Mouse (Mus musculus): ENCODE measurements around the gene Exoc8.

Gene Exoc8

GRCm38 (mm10) chr8:124897386-124898250 lies at the start of gene Exoc8, which contains the start of gene Sprtn:
TSS of gene Exoc8 (minus strand) at chr8:124897705.
TSS of gene Sprtn (plus strand) at chr8:124897886.
- DNase-seq (ENCODE audit: low spot score), result peak; percentile 94

DNA sequence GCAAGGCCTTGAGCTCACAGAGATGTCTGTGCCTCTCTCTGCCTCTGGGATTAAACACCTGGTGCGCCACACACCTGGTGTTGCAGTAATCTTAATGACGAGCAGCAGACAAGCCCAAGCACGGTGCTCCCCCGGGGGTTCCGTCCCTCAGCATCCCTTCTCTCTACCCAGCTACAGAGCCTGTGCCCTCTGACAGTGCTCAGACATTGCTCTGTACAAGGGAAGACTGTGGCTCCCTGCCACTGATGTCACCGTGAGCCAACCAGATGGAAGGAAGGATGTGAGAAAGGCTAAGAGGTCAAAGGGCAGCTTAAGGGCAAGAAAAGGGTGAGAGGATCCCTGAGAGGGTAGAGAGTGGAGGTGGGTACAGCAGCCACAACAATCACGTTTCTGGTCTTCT lies 46.9 kb upstream of the Exoc8 start:
- no peak for DNase-seq (ENCODE audit: low spot score)

DNA sequence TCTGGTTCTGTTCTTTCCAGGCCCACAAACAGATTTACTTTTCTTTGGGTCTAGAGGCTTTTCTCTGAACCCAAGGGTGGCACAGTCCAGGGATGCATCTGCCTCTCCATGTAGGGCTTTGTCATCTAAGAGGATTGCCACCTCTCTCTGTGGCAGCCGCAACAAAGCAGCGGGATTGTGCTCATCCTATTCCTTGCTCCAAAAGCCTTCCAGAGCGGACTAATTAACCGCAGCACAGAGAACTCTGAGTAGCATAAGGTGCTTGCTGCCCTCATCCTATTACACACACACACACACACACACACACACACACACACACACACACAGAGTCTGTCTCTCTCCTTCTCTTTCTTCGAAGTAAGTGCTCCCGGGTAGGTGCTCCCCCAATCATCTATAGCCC lies 46.3 kb upstream of the Exoc8 start:
- no peak for DNase-seq (ENCODE audit: low spot score)

GRCm38 (mm10) chr8:124937293-124937692 lies 39.8 kb upstream of the Exoc8 start:
- DNase-seq (ENCODE audit: low spot score), result no peak

DNA sequence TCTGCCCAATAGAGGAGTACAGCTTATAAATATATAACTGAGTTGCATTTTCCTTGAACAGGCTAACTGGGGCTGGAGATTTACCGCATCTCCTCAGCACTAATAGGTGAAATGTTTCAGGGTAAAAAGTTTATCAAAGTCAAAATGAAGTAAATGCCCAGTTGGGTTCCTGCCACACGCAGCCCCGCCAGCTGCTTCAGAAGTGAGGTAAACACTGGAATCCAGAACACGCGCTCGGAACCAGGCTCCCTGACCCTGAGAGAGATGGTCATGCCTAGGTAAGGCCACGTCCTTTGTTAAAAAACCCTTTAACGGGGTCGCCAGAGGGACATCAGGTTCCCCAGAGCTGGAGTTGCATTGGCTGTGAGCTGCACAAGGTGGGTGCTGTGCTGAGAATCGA lies 39.2 kb upstream of the Exoc8 start:
- no peak for DNase-seq (ENCODE audit: low spot score)

- no peak for DNase-seq (ENCODE audit: low spot score)
Observed at GRCm38 (mm10) chr8:124935116-124935515, 37.6 kb upstream of the Exoc8 start.

DNA sequence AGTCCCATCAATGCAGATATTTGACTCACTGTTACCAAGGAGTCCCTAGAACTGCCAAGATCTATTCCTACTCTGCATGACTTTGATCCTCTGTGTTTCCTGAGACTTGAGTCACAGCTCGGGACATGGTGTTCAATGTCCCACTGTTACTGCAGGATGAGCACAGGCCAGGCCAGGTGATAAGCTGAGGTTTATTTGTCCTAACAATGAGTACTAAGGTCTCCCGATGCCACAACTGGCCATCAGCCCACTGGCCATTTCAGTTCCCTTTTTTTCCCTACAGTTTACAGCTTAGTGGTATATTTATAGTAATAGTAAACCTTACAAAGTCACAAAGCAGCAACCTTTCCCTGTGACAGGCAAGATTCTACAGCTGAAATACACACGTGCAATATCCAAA lies 34.9 kb upstream of the Exoc8 start:
- no peak for DNase-seq (ENCODE audit: low spot score)

- no peak for DNase-seq (ENCODE audit: low spot score)
Observed at GRCm38 (mm10) chr8:124930649-124931048, 33.1 kb upstream of the Exoc8 start.

- DNase-seq (ENCODE audit: low spot score), result no peak
Observed at GRCm38 (mm10) chr8:124930086-124930485, 32.6 kb upstream of the Exoc8 start.

DNA sequence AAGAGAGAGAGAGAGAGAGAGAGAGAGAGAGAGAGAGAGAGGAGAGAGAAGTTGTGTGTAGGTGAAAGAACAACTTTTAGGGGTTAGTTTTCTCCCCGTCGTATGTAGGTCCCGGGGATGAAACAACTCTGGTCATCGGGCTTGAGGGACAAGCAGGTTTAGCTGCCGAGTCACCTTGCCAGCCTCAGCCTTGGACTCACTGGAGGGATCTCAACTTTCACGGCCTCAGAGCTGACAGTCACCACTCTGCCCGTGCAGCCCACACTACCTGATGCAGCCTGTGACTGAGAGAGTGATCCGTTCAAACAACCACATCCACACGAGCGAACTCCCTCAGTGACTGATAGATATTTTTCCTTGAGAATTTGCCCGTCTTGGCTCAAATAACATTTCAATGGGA lies 31.5 kb upstream of the Exoc8 start:
- DNase-seq (ENCODE audit: low spot score), result no peak

- DNase-seq (ENCODE audit: low spot score), result no peak
Observed at GRCm38 (mm10) chr8:124926351-124926771, 28.9 kb upstream of the Exoc8 start.

- DNase-seq (ENCODE audit: low spot score), result no peak
Observed at GRCm38 (mm10) chr8:124925544-124926266, 28.2 kb upstream of the Exoc8 start.

DNA sequence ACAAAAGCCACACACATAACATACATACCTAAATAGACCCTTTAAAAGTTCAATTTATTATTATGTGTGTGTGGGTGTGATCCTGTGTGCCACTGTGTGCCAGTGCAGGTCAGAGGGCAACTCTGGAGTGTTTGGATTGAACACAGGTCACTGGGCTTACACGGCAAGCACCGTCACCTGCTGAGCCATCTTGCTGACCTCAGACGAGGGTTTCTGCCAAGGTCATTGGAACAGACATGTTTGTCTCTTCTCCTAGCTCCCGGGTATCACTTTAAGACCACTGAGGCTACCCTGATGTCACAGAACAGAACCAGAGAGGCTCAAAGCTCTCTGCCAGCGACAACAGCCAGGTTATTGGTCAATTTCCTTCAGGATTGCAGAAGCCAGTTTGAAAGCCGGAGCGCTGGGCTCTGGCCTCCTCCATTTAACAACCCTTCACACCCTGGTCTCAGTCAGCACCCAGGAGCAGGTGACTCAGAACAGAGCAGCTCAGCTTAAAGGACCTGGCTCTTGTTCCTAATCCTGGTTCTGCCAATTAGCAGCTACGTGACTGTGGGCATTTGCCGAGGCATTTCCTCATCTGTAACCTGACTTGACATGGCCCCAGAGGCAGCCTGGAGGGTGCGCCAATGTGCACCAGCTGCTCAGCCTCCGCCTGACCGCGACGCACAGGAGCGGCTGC lies 26.6 kb upstream of the Exoc8 start:
- no peak for DNase-seq (ENCODE audit: low spot score)

DNA sequence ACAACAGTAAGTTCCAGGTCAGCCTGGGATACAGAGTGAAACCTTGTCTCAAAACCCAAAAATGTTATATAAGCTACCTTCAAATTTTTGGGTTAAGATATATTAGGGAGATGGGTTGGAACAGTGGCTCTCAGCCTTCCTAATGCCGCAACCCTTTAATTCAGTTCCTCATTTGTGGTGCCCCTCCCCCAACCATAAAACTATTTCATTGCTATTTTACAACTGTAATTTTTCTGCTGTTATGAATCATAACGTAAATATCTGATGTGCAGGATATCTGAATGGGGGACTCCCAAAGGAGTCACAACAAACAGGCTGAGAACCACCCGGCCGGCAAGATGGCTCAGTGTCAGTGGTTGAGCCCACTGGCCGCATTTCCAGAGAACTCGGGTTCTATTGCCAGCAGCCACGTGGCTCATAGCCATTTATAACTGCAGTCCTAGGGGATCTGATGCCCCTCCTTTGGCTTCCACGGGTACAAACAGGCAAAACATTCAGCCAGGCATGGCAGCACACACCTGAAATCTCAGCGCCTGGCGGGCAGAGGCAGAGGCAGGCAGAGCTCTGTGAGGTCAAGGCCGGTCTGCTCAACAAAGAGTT lies 25.1 kb upstream of the Exoc8 start:
- no peak for DNase-seq (ENCODE audit: low spot score)

DNA sequence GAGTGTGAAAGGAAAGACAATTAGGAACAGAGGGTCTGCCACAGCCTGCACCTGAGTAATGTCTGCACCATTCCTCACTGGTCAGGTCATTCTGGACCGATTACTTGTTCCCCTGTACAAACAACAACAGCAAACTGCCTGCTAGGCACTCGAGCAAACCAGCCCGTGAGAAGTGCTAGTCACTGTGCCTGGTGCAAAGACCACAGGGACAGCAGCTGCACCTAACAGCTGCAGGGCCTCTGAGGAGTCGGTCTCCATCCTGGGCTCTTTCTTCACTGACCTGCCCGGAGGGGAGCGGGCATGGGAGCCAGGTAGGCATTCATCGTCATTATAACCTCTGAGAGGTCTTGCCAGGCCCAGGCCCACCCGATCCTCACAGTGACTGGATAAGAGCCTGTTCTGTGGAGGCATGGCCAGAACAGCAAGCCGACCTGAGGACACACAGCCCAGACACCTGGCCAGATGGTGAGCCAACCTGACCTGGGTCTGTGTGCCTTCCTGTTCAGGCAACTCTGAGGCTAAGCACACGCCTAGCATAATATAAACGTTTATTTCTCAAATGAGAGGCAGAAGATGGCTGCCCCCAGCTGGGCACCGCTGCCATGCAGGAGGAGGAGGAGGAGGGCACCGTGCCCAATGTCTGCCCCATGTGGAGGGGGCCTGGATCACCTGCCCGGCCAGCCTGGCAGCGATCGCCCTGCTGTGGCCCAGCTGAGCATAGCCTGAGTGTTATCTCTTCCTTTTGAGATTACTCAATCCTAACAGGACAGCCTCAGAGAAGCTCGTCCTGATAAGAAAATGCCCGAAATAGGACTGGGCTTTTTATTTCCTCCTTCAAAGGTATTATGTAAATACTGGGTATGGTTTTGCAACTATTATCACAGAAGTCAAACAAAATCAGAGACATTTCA lies 24.1 kb upstream of the Exoc8 start:
- DNase-seq (ENCODE audit: low spot score), result no peak

GRCm38 (mm10) chr8:124917741-124918484 lies 20.4 kb upstream of the Exoc8 start:
- DNase-seq (ENCODE audit: low spot score), result no peak

- DNase-seq (ENCODE audit: low spot score), result no peak
Observed at GRCm38 (mm10) chr8:124914061-124914460, 16.6 kb upstream of the Exoc8 start.

- DNase-seq (ENCODE audit: low spot score), result no peak
Observed at GRCm38 (mm10) chr8:124911938-124912872, 14.7 kb upstream of the Exoc8 start.

DNA sequence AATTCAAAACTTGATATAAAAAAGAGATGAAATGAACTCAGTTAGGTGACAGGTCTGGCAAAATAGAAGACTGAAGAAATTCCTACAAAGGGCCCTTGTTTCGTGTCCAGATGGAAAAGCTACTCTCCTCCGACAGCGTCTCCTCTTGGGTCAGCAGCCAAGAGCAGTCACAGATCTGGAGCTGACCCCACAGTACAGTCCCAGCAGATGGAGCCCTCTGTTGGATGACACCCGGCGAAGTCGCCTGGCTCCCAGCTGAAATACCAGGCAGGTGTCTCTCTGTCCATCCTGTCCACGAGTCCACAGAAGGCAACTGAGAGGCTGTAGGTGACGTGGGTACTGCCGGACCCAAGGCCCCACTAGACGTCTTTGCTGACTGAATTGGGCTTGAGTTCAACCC lies 12.8 kb upstream of the Exoc8 start:
- no peak for DNase-seq (ENCODE audit: low spot score)
